Comparison of ENCODE assay signal across 23 mouse cellular contexts in genomic region chr17:61273631-61274030, GRCm38 (mm10).
DNase-seq lines count a peak whose midpoint lies in the region; TF ChIP-seq lines count a peak whose summit lies in the region.
"Had no signal": no experiment of that assay in that cellular context is flagged by ENCODE, and none has a peak within 500 bp of the region (broad histone marks: within the 10 kb centered on the region; RNA-seq: fewer than 3 reads in every experiment).

No protein-coding gene starts in this region.

- no peaks in the 10 kb centered on the region for H3K9me3 ChIP-seq in MEL (replicated peaks; ENCODE audit: insufficient read depth, low read length)
- H3K9me3 ChIP-seq: embryonic facial prominence, embryonic 12.5 days; forebrain, embryonic 13.5 days; forebrain, embryonic 15.5 days; G1E had no signal

- no peak overlapping the region for H3K9ac ChIP-seq in MEL (ENCODE audit: control insufficient read depth, low read depth, low read length, poor library complexity, severe bottlenecking)
- H3K9ac ChIP-seq: embryonic facial prominence, embryonic 12.5 days; forebrain, embryonic 13.5 days; forebrain, embryonic 15.5 days; forebrain, postnatal 0 days had no signal

- intact Hi-C loops in left cerebral cortex, postnatal 10 days (cut with DNase I) = no loop called here

- H3K4me3 ChIP-seq in MEL (ENCODE audit: control insufficient read depth in 1 of 2, insufficient read depth in 1 of 2, low read depth in 2 of 2, low read length in 2 of 2) = no peak overlapping the region
- no peak overlapping the region for H3K4me3 ChIP-seq in thymus, adult 2 months (ENCODE audit: control insufficient read depth, insufficient read depth, low read length)
- H3K4me3 ChIP-seq: embryonic facial prominence, embryonic 10.5 days; embryonic facial prominence, embryonic 12.5 days; forebrain, embryonic 13.5 days; forebrain, embryonic 15.5 days had no signal

- no peak overlapping the region for H3K27ac ChIP-seq in MEL (ENCODE audit: control insufficient read depth, low read depth, low read length)
- H3K27ac ChIP-seq in thymus, adult 2 months (ENCODE audit: control insufficient read depth, insufficient read depth, low read length) = no peak overlapping the region
- H3K27ac ChIP-seq: embryonic facial prominence, embryonic 10.5 days; embryonic facial prominence, embryonic 12.5 days; forebrain, embryonic 13.5 days; forebrain, embryonic 15.5 days had no signal

- no peaks in the 10 kb centered on the region for H3K4me1 ChIP-seq in MEL (ENCODE audit: control insufficient read depth in 1 of 2, insufficient read depth in 2 of 2, low read length in 2 of 2)
- H3K4me1 ChIP-seq in thymus, adult 2 months (replicated peaks; ENCODE audit: control insufficient read depth, insufficient read depth, low read length) = no peaks in the 10 kb centered on the region
- H3K4me1 ChIP-seq: embryonic facial prominence, embryonic 10.5 days; embryonic facial prominence, embryonic 12.5 days; forebrain, embryonic 13.5 days; forebrain, embryonic 15.5 days had no signal

- TF ChIP-seq POLR2A in MEL (IDR thresholded peaks at IDR 0.05; ENCODE audit: control insufficient read depth in 1 of 2, insufficient read depth in 1 of 2, low read depth in 1 of 2, low read length in 2 of 2, poor library complexity in 1 of 2) = no peak
- TF ChIP-seq POLR2A in thymus, adult 2 months (IDR thresholded peaks at IDR 0.05; ENCODE audit: control insufficient read depth, extremely low read depth, insufficient read depth, low read length, poor library complexity) = no peak

- no peak; a peak in 1 of 4 replicates for TF ChIP-seq EP300 in MEL (IDR thresholded peaks at IDR 0.05; ENCODE audit: low read depth in 1 of 2, low read length in 2 of 2)

- no peak for TF ChIP-seq RAD21 in MEL (IDR thresholded peaks at IDR 0.05; ENCODE audit: low read depth, low read length)

- H3K36me3 ChIP-seq in MEL (ENCODE audit: control insufficient read depth in 1 of 2, insufficient read depth in 2 of 2, low read length in 2 of 2) = no peaks in the 10 kb centered on the region
- no peaks in the 10 kb centered on the region for H3K36me3 ChIP-seq in thymus, adult 2 months (ENCODE audit: control insufficient read depth, insufficient read depth, low read length)
- H3K36me3 ChIP-seq: embryonic facial prominence, embryonic 10.5 days; embryonic facial prominence, embryonic 12.5 days; forebrain, embryonic 15.5 days; G1E had no signal

- DNase-seq in left cerebral cortex, adult 11 months (ENCODE audit: low spot score) = peak; percentile 2
- no peak for DNase-seq in left cerebral cortex, postnatal 10 days (ENCODE audit: extremely low spot score in 1 of 2, low spot score in 2 of 2)
- DNase-seq in 3T3-L1 (ENCODE audit: low read depth, low spot score) (peak; percentile 69), MEL (ENCODE audit: low read depth, low spot score) (peak; percentile 72), NIH3T3 (ENCODE audit: low read depth) (peak; percentile 24)
- DNase-seq in ovary, postnatal 14 days (ENCODE audit: low spot score) = no peak
- DNase-seq in thymus, adult 2 months = no peak
- DNase-seq in gastrocnemius, postnatal 10 days = no peak
- DNase-seq: adrenal gland, adult 2 months; adrenal gland, postnatal 10 days; adrenal gland, postnatal 25 days; B cell, adult 2 months; cerebellum, adult 11-12 months; cerebellum, adult 2 months; cerebellum, adult 9-10 months; cerebellum, postnatal 25 days; forebrain, postnatal 0 days had no signal

- no peaks in the 10 kb centered on the region for H3K27me3 ChIP-seq in MEL (ENCODE audit: control insufficient read depth in 1 of 2, insufficient read depth in 2 of 2, low read length in 2 of 2)
- H3K27me3 ChIP-seq in thymus, adult 2 months (ENCODE audit: control insufficient read depth, insufficient read depth, low read length) = no peaks in the 10 kb centered on the region
- H3K27me3 ChIP-seq: CH12.LX; embryonic facial prominence, embryonic 12.5 days; forebrain, embryonic 13.5 days; forebrain, embryonic 15.5 days had no signal

- no peak for TF ChIP-seq CTCF in MEL (IDR thresholded peaks at IDR 0.05 in 2 of 3, conservative IDR thresholded peaks at IDR 0.05 in 1 of 3; ENCODE audit: control insufficient read depth in 1 of 3, insufficient read depth in 1 of 3, low read depth in 2 of 3, low read length in 3 of 3, poor library complexity in 1 of 3, severe bottlenecking in 1 of 3)
- TF ChIP-seq CTCF in thymus, adult 2 months (IDR thresholded peaks at IDR 0.05; ENCODE audit: borderline replicate concordance, control insufficient read depth, extremely low read depth, insufficient read depth, low read length, poor library complexity) = no peak

- H3K79me2 ChIP-seq in MEL (ENCODE audit: control insufficient read depth, insufficient read depth, low read length, poor library complexity) = no peaks in the 10 kb centered on the region

TF ChIP-seq in MEL, 35 proteins besides CTCF, POLR2A, EP300 and RAD21:
- TF ChIP-seq POLR2AphosphoS5 (IDR thresholded peaks at IDR 0.05; ENCODE audit: borderline replicate concordance, low read depth, low read length) = no peak
- no peak for TF ChIP-seq MXI1 (IDR thresholded peaks at IDR 0.05; ENCODE audit: low read depth, low read length)
- 0 out of 2 replicates have a peak, but pooled peaks have one; percentile 14 for TF ChIP-seq ETS1 (IDR thresholded peaks at IDR 0.05; ENCODE audit: low read depth, low read length)
- TF ChIP-seq TCF12 (IDR thresholded peaks at IDR 0.05; ENCODE audit: low read depth, low read length) = no peak
- TF ChIP-seq E2F4 (IDR thresholded peaks at IDR 0.05; ENCODE audit: borderline replicate concordance, low read depth, low read length) = no peak
- TF ChIP-seq NRF1 (IDR thresholded peaks at IDR 0.05; ENCODE audit: insufficient read depth, low read depth, low read length, poor library complexity, severe bottlenecking) = no peak
- TF ChIP-seq RCOR1 (IDR thresholded peaks at IDR 0.05; ENCODE audit: low read depth, low read length) = no peak
- no peak for TF ChIP-seq JUND (IDR thresholded peaks at IDR 0.05; ENCODE audit: low read depth, low read length)
- TF ChIP-seq HCFC1 (IDR thresholded peaks at IDR 0.05; ENCODE audit: low read depth, low read length) = no peak
- TF ChIP-seq POLR2AphosphoS2 (IDR thresholded peaks at IDR 0.05; ENCODE audit: low read length) = no peak
- TF ChIP-seq USF1 (IDR thresholded peaks at IDR 0.05; ENCODE audit: low read depth, low read length) = no peak
- no peak for TF ChIP-seq MYB (IDR thresholded peaks at IDR 0.05; ENCODE audit: low read depth, low read length)
- no peak for TF ChIP-seq MAZ (IDR thresholded peaks at IDR 0.05; ENCODE audit: low read depth, low read length)
- TF ChIP-seq BHLHE40 (IDR thresholded peaks at IDR 0.05; ENCODE audit: borderline replicate concordance, low read depth, low read length) = no peak
- TF ChIP-seq MAFK (IDR thresholded peaks at IDR 0.05; ENCODE audit: borderline replicate concordance, low read depth, low read length) = peak; percentile 54; the same call in 1 of the 2 replicates
- no peak for TF ChIP-seq MEF2A (IDR thresholded peaks at IDR 0.05; ENCODE audit: extremely low read depth, insufficient replicate concordance, low read depth, low read length, poor library complexity, severe bottlenecking)
- no peak for TF ChIP-seq UBTF (IDR thresholded peaks at IDR 0.05; ENCODE audit: borderline replicate concordance, insufficient read depth, low read depth, low read length)

Comparison
In these comparisons a context has a peak if more than half of its experiments do, and no peak if none do; other contexts are left out.
1. DNase-seq: peak in left cerebral cortex, adult 11 months (single experiment), 3T3-L1 (single experiment), MEL (single experiment) and NIH3T3 (single experiment); none in left cerebral cortex, postnatal 10 days (0 of 2), ovary, postnatal 14 days (single experiment), thymus, adult 2 months (single experiment) and gastrocnemius, postnatal 10 days (single experiment).